Mouse (Mus musculus) lung, postnatal 0 days (tissue): ENCODE measurements around the gene Lgals7.

Experiments used
- CTCF ChIP-seq: IDR thresholded peaks from 2 replicates; pipeline ENCODE4 v1.5.1; 2016; ENCODE audit warnings: antibody characterized with exemption, mild to moderate bottlenecking
- EP300 ChIP-seq: IDR thresholded peaks from 2 replicates; pipeline ENCODE4 v1.6.1; 2016; ENCODE audit warnings: antibody characterized with exemption, mild to moderate bottlenecking, control low read depth

DNA sequence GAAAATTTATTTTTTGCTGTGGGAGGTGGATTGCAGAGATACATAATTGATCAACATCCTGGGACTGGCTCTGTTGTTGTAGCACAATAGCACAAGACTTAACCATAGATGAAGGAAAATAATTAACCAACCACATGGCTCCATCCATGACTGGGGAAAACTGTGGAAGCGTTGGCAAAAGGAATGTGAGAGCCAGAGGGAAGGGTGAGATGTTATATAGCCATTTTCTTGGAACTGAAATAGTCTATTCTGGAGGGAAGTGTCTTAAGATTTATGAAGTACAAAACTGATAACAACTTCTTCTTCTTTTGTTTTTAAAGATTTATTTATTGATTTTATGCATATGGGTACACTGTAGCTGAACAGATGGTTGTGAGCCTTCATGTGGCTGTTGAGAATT lies 16.4 kb upstream of the Lgals7 start:
- TF ChIP-seq EP300 (no peak), CTCF (no peak)
